Mouse (Mus musculus): Measurements from ENCODE around the gene Bri3bp. TPM values are rescaled to one million over a fixed set of nuclear protein-coding genes. Genes with fewer than 3 reads are reported as not detected.

Gene Bri3bp
- polyA plus RNA-seq, 1 experiment: 24.8 TPM

DNA sequence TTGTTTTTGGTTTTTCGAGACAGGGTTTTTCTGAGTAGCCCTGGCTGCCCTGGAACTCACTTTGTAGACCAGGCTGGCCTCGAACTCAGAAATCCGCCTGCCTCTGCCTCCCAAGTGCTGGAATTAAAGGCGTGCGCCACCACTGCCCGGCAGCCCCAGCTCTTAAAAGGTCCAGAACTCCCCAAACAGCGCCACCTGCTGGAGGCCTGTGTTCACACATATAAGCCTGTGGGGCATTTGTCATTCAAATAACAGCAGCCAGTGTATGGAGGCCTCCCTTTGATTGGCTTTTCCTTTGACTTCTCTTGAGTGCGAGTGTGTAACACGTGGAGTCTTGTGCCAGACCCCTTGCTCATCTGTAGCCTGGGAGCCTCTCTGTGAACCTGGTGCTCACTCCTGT is 66.2 kb downstream of the Bri3bp start:
- Histone ChIP-seq H3K79me2 (ENCODE audit: control insufficient read depth, insufficient read depth) (no peaks in the 10 kb centered on the region), H3K4me2 (ENCODE audit: low read depth) (no peak overlapping the region), H3K4me3 (no peak overlapping the region), H3ac (ENCODE audit: control insufficient read depth, insufficient read length) (no peak overlapping the region), H3K36me3 (ENCODE audit: control insufficient read depth, insufficient read depth) (peaks cover 34% of the 10 kb centered on the region), H3K27me3 (ENCODE audit: control insufficient read depth, insufficient read depth, insufficient read length) (no peaks in the 10 kb centered on the region)
- TF ChIP-seq USF1 (IDR thresholded peaks at IDR 0.05; ENCODE audit: low read depth) (no peak), POLR2A (IDR thresholded peaks at IDR 0.05; ENCODE audit: insufficient read length, low read depth) (no peak), MYOD1 (IDR thresholded peaks at IDR 0.05; ENCODE audit: control insufficient read depth in 1 of 3, insufficient read length in 2 of 3, low read depth in 2 of 3) (no peak), TCF3 (IDR thresholded peaks at IDR 0.05; ENCODE audit: insufficient read length, low read depth) (no peak), REST (IDR thresholded peaks at IDR 0.05; ENCODE audit: insufficient read depth, insufficient read length) (no peak), SRF (IDR thresholded peaks at IDR 0.05; ENCODE audit: control insufficient read depth, insufficient read length, low read depth) (no peak), E2F4 (IDR thresholded peaks at IDR 0.05; ENCODE audit: insufficient read depth) (no peak), TCF12 (IDR thresholded peaks at IDR 0.05; ENCODE audit: insufficient read depth, poor library complexity, severe bottlenecking) (no peak), POLR2AphosphoS2 (IDR thresholded peaks at IDR 0.05; ENCODE audit: insufficient read length, low read depth) (no peak), MAX (IDR thresholded peaks at IDR 0.05; ENCODE audit: low read depth) (no peak)

- Histone ChIP-seq H3ac (ENCODE audit: control insufficient read depth, insufficient read length) (no peak overlapping the region), H3K27me3 (ENCODE audit: control insufficient read depth, insufficient read depth, insufficient read length) (no peaks in the 10 kb centered on the region), H3K4me3 (no peak overlapping the region), H3K4me2 (ENCODE audit: low read depth) (no peak overlapping the region), H3K79me2 (ENCODE audit: control insufficient read depth, insufficient read depth) (no peaks in the 10 kb centered on the region), H3K36me3 (ENCODE audit: control insufficient read depth, insufficient read depth) (peaks cover 35% of the 10 kb centered on the region)
- TF ChIP-seq USF1 (IDR thresholded peaks at IDR 0.05; ENCODE audit: low read depth): no peak
Observed at GRCm38 (mm10) chr5:125508006-125508405, 66.6 kb downstream of the Bri3bp start.

- no peak overlapping the region for H3ac ChIP-seq (ENCODE audit: control insufficient read depth, insufficient read length)
- no peak overlapping the region for H3K4me3 ChIP-seq
- H3K4me2 ChIP-seq (ENCODE audit: low read depth): no peak overlapping the region
- H3K36me3 ChIP-seq (ENCODE audit: control insufficient read depth, insufficient read depth): peaks cover 29% of the 10 kb centered on the region
- TF ChIP-seq TCF3 (IDR thresholded peaks at IDR 0.05; ENCODE audit: insufficient read length, low read depth): no peak
- no peak for TF ChIP-seq MAX (IDR thresholded peaks at IDR 0.05; ENCODE audit: low read depth)
- TF ChIP-seq SRF (IDR thresholded peaks at IDR 0.05; ENCODE audit: control insufficient read depth, insufficient read length, low read depth): no peak
- no peak for TF ChIP-seq MYOG (IDR thresholded peaks at IDR 0.05; ENCODE audit: control insufficient read depth in 1 of 3, insufficient read depth in 1 of 3, insufficient read length in 2 of 3, low read depth in 2 of 3)
- TF ChIP-seq USF1 (IDR thresholded peaks at IDR 0.05; ENCODE audit: low read depth): no peak
- TF ChIP-seq MYOD1 (IDR thresholded peaks at IDR 0.05; ENCODE audit: control insufficient read depth in 1 of 3, insufficient read length in 2 of 3, low read depth in 2 of 3): no peak
- TF ChIP-seq POLR2AphosphoS2 (IDR thresholded peaks at IDR 0.05; ENCODE audit: insufficient read length, low read depth): no peak
- no peak for TF ChIP-seq POLR2A (IDR thresholded peaks at IDR 0.05; ENCODE audit: insufficient read length, low read depth)
- TF ChIP-seq E2F4 (IDR thresholded peaks at IDR 0.05; ENCODE audit: insufficient read depth): no peak
- no peak for TF ChIP-seq CEBPB (IDR thresholded peaks at IDR 0.05; ENCODE audit: insufficient read depth, poor library complexity, severe bottlenecking)
- TF ChIP-seq REST (IDR thresholded peaks at IDR 0.05; ENCODE audit: insufficient read depth, insufficient read length): no peak
- no peak for TF ChIP-seq TCF12 (IDR thresholded peaks at IDR 0.05; ENCODE audit: insufficient read depth, poor library complexity, severe bottlenecking)
- no peaks in the 10 kb centered on the region for H3K79me2 ChIP-seq (ENCODE audit: control insufficient read depth, insufficient read depth)
- H3K27me3 ChIP-seq (ENCODE audit: control insufficient read depth, insufficient read depth, insufficient read length): no peaks in the 10 kb centered on the region
Observed at GRCm38 (mm10) chr5:125509541-125509940, 68.2 kb downstream of the Bri3bp start.

Other genes starting within 250 kb of the Bri3bp start
- gene Scarb1, start 100.5 kb upstream of the Bri3bp start, polyA plus RNA-seq (2012; fragmentation: generic; extraction: Trizol): 28.6 TPM
- gene Gm10382, start 52.2 kb upstream of the Bri3bp start, polyA plus RNA-seq (2012; fragmentation: generic; extraction: Trizol): 1.9 TPM
- 878 TPM for gene Ubc, start 51.4 kb upstream of the Bri3bp start, polyA plus RNA-seq (2012; fragmentation: generic; extraction: Trizol)
- gene Dhx37, start 7.4 kb upstream of the Bri3bp start, polyA plus RNA-seq (2012; fragmentation: generic; extraction: Trizol): 17.2 TPM
- 70.7 TPM for gene Aacs, start 34.2 kb downstream of the Bri3bp start, polyA plus RNA-seq (2012; fragmentation: generic; extraction: Trizol)
- gene Tmem132b, start 90.2 kb downstream of the Bri3bp start, polyA plus RNA-seq (2012; fragmentation: generic; extraction: Trizol): 0.01 TPM

All from myocyte (in vitro differentiated cells).